Mouse (Mus musculus): Measurements from ENCODE around the gene Stoml3.

Gene Stoml3

DNA sequence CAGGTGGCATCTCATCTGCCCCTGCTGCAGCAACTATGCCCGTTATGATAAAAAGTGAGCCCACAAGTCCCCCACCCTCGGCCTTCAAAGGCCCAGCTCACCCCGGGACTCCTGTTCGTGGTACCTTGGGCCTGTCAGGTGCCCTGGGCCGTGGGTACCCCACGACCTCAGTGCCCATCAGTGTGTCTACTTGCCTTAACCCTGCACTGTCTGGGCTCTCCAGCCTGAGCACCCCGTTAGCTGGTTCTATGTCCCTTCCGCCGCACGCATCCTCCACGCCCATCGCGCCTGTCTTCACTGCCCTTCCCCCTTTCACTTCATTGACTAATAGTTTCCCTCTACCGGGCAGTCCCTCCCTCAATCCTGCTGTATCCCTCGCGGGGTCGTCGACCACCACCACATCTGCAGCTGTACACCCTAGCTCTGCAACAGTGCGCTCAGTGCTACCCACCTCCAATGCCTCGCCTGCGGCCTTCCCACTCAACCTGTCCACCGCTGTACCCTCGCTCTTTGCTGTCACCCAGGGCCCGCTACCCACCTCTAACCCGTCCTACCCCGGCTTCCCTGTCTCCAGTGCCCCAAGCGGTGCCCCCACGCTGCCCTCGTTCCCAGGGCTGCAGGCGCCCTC, 9.9 kb upstream of the Stoml3 start:
- DNase-seq (ENCODE audit: low read depth, low spot score), result no peak

DNA sequence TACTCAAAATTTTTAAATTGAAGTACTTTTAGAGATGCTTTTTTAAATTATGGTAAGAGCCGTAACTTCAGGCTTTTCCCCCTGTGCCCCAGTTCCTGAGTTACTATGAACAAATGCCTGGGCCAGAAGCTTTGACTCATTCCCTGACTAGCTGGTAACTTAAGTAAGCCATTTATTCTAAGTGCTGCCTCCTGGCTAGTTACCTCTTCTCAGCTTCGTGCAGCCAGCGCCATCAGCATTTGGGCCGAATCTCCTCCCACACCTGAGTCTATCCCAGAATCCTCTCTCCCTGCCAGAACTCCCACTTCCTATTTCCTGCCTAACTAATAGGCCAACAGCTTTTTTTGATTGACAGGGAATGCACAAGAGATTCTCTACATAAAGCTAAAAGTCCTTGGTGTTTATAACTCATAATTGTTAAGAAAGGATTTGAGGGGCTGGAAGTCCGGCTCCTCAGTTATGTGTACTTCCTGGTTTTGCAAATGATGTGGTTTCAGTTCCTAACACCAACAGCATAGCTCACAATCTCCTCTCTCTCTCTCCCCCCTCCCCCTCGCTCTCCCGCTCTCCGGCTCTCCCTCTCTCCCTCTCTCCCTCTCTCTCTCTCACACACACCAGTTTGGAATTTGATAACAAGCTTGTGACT, 4.9 kb upstream of the Stoml3 start:
- DNase-seq (ENCODE audit: low read depth, low spot score), result no peak

DNA sequence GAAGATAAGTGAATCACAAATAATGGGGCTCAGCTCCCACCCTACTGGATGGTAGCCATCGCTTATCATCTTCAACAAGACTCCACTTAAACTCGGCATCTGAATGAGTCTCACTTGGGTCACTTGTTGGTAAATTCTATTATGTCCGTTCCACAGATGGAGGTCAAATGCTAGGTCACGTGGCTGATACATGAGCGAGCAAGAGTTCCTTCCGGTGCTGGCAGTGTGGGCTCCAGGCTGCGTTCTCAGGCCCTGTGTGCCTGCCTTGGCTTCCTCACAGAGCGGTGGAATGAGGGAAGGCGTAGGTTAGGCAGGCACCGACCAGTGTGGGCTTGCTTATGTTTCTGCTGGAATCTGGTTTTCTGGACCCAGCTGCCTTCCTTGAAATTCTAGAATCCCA, 1.9 kb upstream of the Stoml3 start:
- DNase-seq (ENCODE audit: low read depth, low spot score), result no peak

DNA sequence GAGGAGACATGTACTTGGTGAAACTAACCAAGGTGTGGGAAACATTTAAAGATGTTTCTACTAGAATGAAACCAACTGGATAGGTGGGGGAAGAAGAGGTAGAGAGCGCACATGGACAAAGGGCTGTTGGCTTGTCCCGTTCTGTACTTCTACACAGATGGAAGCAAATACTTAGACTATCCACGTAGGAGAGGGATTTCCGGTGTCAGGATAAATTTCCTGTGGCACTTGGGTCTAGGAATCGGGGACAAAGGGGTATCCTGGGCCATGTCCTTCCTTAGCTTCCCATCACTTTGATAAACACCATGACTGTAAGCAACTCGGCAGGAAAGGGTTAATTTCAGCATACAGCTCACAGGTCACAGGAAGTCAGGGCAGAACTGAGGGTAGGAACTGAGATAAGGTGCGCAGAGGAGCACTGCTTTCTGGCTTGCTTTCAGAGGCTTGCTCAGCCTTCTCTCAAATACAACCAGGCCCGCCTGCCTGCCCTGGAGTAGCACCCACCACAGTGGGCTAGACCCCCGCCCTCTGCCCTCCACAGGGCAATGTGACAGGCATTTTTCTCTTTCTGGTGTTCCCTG, 1.4 kb upstream of the Stoml3 start:
- no peak for DNase-seq (ENCODE audit: low read depth, low spot score)

DNA sequence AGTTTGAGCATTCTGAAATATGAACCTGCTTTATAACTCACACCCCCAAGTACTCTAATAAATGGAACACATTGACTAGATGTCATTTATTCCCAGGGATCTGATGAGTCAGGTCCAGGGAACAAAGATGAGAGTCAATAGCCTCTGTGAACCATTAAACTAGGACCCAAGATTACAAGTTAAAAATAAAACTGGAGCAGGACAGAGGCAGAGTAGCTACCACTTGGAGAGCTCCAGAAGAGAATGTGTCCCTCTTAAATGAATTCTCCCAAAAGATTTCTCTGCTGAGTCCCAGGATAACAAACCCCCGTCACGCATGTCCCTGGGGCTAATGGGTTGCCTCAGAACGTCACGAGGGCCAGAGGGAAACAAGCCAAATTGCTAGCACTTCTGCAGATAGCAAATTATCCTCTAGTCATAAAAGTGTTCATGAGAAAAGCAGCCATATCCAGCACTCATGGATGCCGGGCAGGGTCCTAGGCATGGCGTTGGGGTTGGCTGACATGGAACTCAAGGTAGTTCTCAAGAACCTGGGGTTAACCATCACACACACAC, 10.0 kb downstream of the Stoml3 start:
- DNase-seq (ENCODE audit: low read depth, low spot score), result no peak

DNA sequence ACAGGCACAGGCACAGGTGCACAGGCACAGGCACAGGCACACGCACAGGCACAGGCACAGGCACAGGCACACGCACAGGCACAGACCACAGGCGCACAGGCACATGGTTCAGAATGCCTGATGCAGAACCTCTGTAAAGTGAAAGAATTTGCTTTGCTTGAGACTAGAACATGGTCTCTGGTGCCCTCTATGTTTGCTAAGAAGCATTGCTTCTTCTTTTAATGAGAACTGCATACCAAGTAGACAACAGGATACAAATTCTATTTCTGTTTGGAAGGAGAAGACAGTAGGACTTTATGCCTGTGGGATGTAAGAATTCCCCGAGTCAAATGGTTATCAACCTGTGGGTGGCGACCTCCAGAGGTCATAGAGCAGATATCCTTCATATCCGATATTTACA, 14.0 kb downstream of the Stoml3 start:
- DNase-seq (ENCODE audit: low read depth, low spot score), result no peak

DNA sequence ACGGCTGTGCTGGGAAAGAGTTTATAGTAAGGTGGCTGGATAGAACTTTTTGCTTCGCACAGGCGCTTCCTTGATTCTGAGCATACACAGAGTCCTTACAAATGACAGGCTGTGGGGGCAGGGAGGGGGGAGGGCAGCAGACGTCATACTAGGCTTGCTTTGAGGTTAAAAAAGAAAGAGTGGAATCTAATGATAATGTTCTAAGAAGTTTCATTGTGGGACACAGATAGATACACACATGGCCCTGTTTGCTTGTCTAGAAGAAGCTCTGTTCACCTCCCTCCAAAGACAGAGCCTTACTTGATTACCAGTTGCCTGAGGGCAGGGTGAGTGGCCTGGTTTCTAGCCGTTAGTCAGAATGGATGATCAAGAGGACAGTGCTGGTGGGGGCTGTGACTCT, 24.6 kb downstream of the Stoml3 start:
- no peak for DNase-seq (ENCODE audit: low read depth, low spot score)

DNA sequence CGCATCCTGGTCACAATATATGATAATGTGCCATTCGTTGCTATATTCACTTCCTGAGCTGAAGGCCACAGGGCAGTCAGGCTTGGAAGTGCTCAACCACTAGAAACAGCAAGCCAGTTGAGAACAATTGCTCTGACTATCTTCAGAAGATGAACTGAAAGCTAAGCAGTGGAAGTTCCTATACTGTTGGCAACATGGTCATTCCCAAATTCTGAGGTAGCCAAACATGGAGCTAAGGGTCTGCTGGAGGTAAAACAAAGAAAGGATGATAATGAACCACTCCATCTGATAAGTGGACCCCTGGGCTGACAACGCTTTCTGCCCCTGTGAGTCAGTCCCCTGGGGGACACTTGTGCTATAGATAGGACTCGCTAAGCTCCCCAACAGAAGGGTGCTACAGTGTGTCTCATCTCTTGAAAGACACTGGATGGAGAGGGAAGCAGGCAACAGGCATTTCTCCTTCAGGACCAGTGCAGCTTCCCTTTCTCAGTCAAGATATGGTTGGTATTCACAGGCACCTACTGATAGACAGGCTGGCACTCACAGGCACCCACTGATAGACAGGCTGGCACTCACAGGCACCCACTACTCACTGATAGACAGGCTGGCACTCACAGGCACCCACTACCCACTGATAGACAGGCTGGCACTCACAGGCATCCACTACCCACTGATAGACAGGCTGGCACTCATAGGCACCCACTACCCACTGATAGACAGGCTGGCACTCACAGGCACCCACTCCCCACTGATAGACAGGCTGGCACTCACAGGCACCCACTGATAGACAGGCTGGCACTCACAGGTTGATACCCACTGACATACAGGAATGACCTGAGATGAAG, 26.0 kb downstream of the Stoml3 start:
- DNase-seq (ENCODE audit: low read depth, low spot score), result no peak

DNA sequence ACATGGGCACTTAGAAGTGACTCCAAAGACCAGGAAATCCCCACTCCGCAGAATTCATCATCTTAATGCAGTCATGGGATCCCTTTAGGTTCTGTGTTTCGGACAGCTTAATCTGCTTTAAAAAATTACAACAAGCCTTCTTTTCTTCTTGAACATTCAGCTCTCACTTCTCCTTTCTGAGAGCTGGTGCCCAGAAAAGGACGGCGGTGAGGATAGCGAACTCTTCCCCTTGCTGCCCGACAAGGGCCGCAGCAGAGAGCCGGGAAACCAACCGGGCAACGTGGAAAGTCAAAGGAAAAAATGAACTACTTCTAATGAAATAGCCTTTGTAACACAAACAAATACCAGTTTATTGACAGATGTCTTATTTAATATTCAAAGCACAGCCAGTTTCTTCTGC, 34.3 kb downstream of the Stoml3 start:
- DNase-seq (ENCODE audit: low read depth, low spot score), result no peak

DNA sequence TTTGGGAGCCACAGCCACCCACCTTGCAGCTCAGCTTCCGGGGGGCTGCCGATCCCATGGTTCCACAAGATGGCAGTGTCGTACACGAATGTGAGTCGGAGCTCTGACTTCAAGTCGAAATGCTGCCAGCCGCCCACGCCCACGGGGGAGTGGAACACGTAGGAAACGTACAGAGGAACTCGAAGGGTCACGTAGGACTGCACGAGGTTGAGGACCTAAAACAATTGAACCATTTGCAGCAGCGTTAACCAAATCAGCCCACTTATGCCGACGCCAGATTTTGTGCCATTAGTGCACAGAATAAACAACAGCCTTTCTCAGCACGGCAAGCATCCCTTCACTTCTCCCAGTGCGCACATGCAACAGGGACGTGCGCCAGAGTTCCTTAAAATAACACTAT, 37.3 kb downstream of the Stoml3 start:
- no peak for DNase-seq (ENCODE audit: low read depth, low spot score)

DNA sequence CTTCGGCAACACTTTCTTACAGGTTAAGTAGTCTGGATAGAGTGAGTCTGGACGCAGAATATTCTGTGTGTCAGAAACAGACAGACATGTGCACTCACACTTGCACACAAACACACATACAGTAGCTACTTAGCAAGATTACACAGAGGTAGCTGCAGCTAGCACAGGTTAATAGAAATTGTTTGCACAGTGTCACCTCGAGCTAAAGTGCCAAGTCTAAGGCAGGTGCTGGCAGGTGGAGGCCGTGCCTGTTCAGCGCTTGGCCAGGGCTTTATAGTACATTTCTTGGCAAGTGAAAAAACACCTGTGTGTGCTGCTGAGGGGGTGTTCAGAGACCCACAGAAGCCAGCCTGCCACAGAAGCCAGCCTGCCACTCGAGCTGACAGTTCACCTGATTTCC, 41.9 kb downstream of the Stoml3 start:
- no peak for DNase-seq (ENCODE audit: low read depth, low spot score)

DNA sequence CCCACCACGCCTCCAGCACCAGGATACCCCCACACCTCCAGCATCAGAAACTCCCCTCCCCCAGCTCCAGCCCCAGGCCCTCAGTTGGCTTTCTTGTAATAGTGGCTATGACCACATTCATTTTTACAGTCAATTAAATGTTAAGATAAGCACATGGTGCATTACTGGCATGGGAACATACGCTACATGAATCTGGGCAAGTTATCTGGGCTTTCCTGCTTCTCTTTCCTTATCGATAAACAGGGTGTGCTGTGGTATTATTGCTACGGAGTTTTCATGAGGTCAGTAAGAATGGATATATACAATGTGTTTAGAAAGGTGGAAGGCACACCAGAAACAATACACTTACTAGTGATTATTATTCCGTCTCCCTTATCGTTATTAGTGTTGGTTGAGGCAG, 43.6 kb downstream of the Stoml3 start:
- no peak for DNase-seq (ENCODE audit: low read depth, low spot score)

DNA sequence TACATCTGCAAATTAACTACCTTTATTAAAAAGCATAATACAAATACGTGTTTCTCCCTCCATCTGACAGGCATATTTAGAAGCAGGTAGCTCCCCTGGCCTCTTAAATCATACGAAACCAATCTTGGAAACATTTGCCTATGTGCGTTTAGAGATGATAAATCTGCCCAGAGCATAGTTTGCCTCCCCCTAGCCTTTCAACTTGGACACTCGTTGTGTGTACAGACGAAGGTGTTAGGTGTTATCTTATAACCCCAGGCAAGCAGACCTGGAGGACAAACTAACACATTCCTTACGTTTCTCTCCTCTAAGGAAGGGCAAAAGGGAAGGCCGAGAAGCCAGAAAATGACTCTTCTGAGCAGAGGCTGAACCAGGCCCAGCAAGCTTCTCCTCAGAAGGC, 64.2 kb downstream of the Stoml3 start:
- DNase-seq (ENCODE audit: low read depth, low spot score), result no peak

DNA sequence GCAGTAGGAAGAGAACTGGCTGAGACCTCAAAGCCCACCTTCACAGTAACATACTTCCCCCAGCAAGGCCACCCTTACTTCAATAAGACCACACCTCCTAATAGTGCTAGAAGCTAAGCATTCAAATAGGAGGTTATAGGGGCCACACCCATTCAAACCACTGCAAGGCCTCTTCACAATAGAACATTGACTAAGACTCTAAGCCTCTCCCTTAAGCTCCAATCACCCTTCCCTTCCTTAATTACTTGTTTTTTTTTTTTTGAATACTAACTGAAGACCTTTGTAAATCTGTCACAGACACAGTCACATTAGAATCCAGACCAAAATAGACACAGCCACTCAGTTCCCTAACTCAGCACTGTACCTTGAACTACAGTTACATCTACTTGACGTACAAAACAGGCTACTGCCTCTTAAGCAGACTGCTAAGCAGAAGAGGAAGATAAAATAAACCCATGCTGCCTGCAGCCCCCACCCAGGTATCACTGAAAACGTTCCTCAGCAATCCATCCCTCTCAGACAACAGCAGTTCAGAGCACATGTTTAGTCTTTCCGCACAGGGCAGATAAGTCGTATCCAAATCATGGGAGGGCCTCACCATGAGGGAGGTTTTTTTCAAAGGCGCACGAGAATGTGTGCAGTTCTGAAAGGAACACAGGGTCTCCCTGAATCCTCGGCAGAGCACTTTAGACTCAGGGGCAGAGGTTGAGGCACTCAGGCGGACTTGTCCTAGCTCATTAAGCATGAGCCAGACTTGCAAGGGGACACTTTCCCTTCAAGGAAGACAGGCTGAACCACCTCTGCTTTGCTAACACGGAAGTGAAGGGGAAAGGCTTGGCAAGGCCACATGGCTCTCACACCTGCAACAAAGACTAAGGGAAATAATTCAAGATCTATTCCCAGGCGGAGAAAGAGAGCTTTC, 66.8 kb downstream of the Stoml3 start:
- DNase-seq (ENCODE audit: low read depth, low spot score), result no peak

DNA sequence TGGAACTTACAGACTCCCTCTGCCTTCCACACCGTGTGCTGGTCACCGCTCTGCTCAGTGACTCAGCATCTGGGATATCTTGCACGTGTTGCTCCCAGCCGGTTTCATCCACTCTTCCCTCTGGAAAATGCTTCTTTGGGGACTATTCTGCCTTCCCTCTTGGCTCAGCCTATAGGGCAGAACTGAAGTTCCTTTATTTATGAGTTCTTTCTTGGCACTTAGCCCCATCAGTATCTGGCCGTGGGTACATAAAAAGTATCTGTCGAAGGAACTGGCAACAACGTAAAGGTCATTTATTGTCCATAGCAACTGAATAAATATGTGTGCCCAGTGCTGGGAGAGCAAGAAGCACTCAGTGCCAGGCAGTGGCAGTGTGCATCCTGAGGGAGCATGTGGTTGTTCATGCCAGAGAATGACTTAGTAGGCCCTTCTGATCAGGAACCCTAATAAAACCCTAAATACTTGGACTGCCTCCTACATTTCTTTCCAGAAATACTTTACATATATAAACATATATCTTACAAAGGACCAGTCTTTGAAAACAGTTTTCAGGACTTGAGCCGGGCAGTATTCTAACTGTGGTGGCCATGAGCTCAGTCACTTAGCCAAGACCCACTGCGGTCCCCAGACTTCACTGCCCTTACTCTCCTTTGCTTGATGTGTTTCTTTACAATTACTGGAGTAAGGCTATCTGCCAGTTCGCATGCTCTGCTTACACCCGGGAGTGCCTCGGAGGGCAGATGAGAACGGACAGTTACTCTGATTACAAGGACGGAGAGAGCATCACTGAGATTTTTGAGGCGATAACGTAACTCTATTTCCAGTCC, 69.1 kb downstream of the Stoml3 start:
- DNase-seq (ENCODE audit: low read depth, low spot score), result no peak

Measured in c-Kit-negative CD71-positive TER-119-positive erythroid progenitor cells, embryonic 14.5 days (primary cell).